Mouse (Mus musculus) frontal cortex, postnatal 36 days (tissue): ENCODE results near the gene Nle1.

Source experiments
- DNase-seq, 2 experiments: peaks; one replicate each; pipeline ENCODE4 v3.0.0; 2022; ENCODE audit warnings: low spot score in 2 of 2

The Nle1 gene

GRCm38 (mm10) chr11:82869506-82870172 is 38.6 kb downstream of the Nle1 start:
- no peak for DNase-seq

- DNase-seq: no peak
Observed at GRCm38 (mm10) chr11:82867956-82868355, 40.3 kb downstream of the Nle1 start.

- DNase-seq: no peak
Observed at GRCm38 (mm10) chr11:82866850-82867564, 41.2 kb downstream of the Nle1 start.

- DNase-seq: no peak
Observed at GRCm38 (mm10) chr11:82865957-82866356, 42.3 kb downstream of the Nle1 start.

- no peak for DNase-seq
Observed at GRCm38 (mm10) chr11:82863488-82863931, 44.7 kb downstream of the Nle1 start.

GRCm38 (mm10) chr11:82863059-82863458 is 45.2 kb downstream of the Nle1 start:
- no peak for DNase-seq

GRCm38 (mm10) chr11:82862638-82863037 is 45.6 kb downstream of the Nle1 start:
- DNase-seq: no peak

- DNase-seq: no peak
Observed at GRCm38 (mm10) chr11:82861558-82861957, 46.7 kb downstream of the Nle1 start.

GRCm38 (mm10) chr11:82860759-82861158 is 47.5 kb downstream of the Nle1 start:
- DNase-seq: no peak

GRCm38 (mm10) chr11:82857307-82857848 is 50.8 kb downstream of the Nle1 start:
- DNase-seq: no peak

- no peak for DNase-seq
Observed at GRCm38 (mm10) chr11:82856032-82856431, 52.2 kb downstream of the Nle1 start.

- DNase-seq: no peak
Observed at GRCm38 (mm10) chr11:82855327-82855973, 52.8 kb downstream of the Nle1 start.

GRCm38 (mm10) chr11:82854111-82854510 is 54.1 kb downstream of the Nle1 start:
- DNase-seq: no peak

- no peak for DNase-seq
Observed at GRCm38 (mm10) chr11:82852958-82853357, 55.3 kb downstream of the Nle1 start.

GRCm38 (mm10) chr11:82852540-82852939 is 55.7 kb downstream of the Nle1 start:
- DNase-seq: no peak

GRCm38 (mm10) chr11:82852115-82852514 is 56.1 kb downstream of the Nle1 start:
- no peak for DNase-seq
